Mouse (Mus musculus) stomach, postnatal 0 days (tissue): ENCODE measurements around the gene Lpin3.

Experiments used
- CTCF ChIP-seq: IDR thresholded peaks from 2 replicates; pipeline ENCODE4 v1.5.1; 2016; ENCODE audit warnings: antibody characterized with exemption, low read depth, mild to moderate bottlenecking, moderate library complexity
- EP300 ChIP-seq: optimal IDR thresholded peaks from 2 replicates; pipeline ENCODE3; 2016; ENCODE audit warnings: antibody characterized with exemption

GRCm38 (mm10) chr2:160887859-160888258 is 7.4 kb downstream of the Lpin3 start:
- TF ChIP-seq CTCF (no peak), EP300 (no peak)
